Mouse (Mus musculus): Measurements from ENCODE around the gene Fam189a2. TPM values are rescaled to one million over a fixed set of nuclear protein-coding genes. Genes with fewer than 3 reads are reported as not detected.

Gene Fam189a2
- polyA plus RNA-seq (2016; fragmentation: Nextera tagmentation; extraction: Ambion mirVana): 0.39 and 0.47 TPM in 2 replicates

DNA sequence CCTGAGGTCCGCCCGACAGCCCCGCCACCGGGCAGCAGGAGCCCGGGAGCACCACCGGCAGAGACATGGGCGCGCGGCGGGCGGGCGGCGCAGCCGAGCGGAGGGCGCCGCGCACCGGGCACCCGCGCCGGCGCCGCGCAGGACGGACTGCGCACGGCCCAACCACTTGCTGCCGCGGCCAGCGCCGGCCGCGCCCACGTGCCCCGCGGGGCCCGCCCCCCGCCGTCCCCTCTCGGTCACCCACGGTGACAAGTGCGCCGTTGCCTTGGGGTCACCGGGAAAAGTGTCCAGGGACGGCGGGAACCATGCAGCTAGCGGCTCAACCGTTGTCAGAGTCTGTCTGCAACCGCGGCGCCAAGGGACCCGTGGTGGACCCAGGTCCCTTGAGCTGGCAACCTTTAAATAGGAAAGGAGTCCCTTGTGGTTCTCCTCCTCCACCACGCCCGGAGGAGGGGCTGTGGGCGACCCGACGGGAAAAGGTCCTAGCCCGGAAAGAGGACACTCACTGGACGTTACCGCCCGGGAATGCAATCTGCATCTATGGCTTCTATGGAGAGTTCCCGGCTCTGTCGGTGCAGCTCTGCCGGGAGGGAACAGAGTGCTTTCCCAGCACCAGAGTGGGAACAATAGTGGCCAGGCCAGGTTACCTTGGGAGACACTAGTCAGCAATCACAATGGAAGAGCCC lies at the start of gene Fam189a2:
TSS of gene Fam189a2 (minus strand) at position 149 of the 686 bp plus-strand sequence.
- peak; percentile 63 for DNase-seq (ENCODE audit: low spot score)
- Histone ChIP-seq H3K27me3 (replicated peaks; ENCODE audit: low read depth, poor library complexity, severe bottlenecking) (peaks cover 65% of the 10 kb centered on the region), H3K36me3 (replicated peaks) (no peaks in the 10 kb centered on the region), H3K4me1 (peaks cover 35% of the 10 kb centered on the region), H3K4me3 (peak within 1 kb of the TSS; percentile 69), H3K9me3 (no peaks in the 10 kb centered on the region), H3K27ac (replicated peaks) (peak within 1 kb of the TSS; percentile 63; the same call in 1 of the 2 replicates)
- WGBS: 3% methylated on average over 65 of the region's 65 CpGs

- Histone ChIP-seq H3K27ac (replicated peaks) (no peak overlapping the region), H3K4me3 (no peak overlapping the region), H3K9me3 (no peaks in the 10 kb centered on the region), H3K27me3 (replicated peaks; ENCODE audit: low read depth, poor library complexity, severe bottlenecking) (no peaks in the 10 kb centered on the region), H3K36me3 (replicated peaks) (no peaks in the 10 kb centered on the region), H3K4me1 (peaks cover 9% of the 10 kb centered on the region; the same call in 1 of the 2 replicates)
- 93% methylated on average over 3 of the region's 3 CpGs for WGBS
- DNase-seq (ENCODE audit: low spot score): no peak
These were observed 46.8 kb upstream of the Fam189a2 start for GRCm38 (mm10) chr19:24077658-24078057.

- WGBS: 88% methylated on average over 7 of the region's 7 CpGs
- no peak for DNase-seq (ENCODE audit: low spot score)
- Histone ChIP-seq H3K4me3 (no peak overlapping the region), H3K27me3 (replicated peaks; ENCODE audit: low read depth, poor library complexity, severe bottlenecking) (no peaks in the 10 kb centered on the region), H3K36me3 (replicated peaks) (no peaks in the 10 kb centered on the region), H3K9me3 (no peaks in the 10 kb centered on the region), H3K4me1 (peaks cover 9% of the 10 kb centered on the region; the same call in 1 of the 2 replicates), H3K27ac (replicated peaks) (no peak overlapping the region)
These were observed 45.7 kb upstream of the Fam189a2 start for GRCm38 (mm10) chr19:24076536-24076935.

- no peak for DNase-seq (ENCODE audit: low spot score)
- 90% methylated on average over 8 of the region's 8 CpGs for WGBS
These were observed 45.1 kb upstream of the Fam189a2 start for GRCm38 (mm10) chr19:24075927-24076326.

DNA sequence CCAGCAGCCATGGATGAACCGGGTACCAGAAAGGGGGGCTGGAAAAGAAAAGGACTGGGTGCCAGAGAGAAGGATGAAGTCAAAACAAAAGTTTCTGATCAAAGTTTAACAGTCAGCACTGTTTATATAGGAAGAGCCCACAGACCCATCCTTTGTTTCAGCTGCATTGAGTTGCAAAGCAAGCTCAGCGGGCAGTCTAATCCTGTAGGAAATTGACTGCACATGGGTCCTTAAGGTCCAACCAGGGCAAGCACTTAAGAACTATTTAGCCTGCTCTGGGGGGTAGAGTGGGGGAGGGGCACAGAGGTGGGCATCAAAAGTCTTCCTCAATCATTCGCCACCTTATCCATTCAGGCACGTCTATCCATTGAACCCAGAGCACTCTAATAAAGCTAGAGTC lies 42.3 kb upstream of the Fam189a2 start:
- no peaks in the 10 kb centered on the region for H3K27me3 ChIP-seq (replicated peaks; ENCODE audit: low read depth, poor library complexity, severe bottlenecking)
- DNase-seq (ENCODE audit: low spot score): no peak
- H3K27ac ChIP-seq (replicated peaks): no peak overlapping the region
- H3K36me3 ChIP-seq (replicated peaks): no peaks in the 10 kb centered on the region
- H3K9me3 ChIP-seq: no peaks in the 10 kb centered on the region
- no peak overlapping the region for H3K4me3 ChIP-seq
- no peaks in the 10 kb centered on the region for H3K4me1 ChIP-seq
- WGBS: 56% methylated on average over 4 of the region's 4 CpGs

More at GRCm38 (mm10) chr19:24075927-24076326, 45.1 kb upstream of the Fam189a2 start:
- no peaks in the 10 kb centered on the region for H3K27me3 ChIP-seq (replicated peaks; ENCODE audit: low read depth, poor library complexity, severe bottlenecking)
- H3K27ac ChIP-seq (replicated peaks): no peak overlapping the region
- no peaks in the 10 kb centered on the region for H3K36me3 ChIP-seq (replicated peaks)
- no peak overlapping the region for H3K4me3 ChIP-seq
- H3K4me1 ChIP-seq: peaks cover 6% of the 10 kb centered on the region; the same call in 1 of the 2 replicates
- H3K9me3 ChIP-seq: no peaks in the 10 kb centered on the region

DNA sequence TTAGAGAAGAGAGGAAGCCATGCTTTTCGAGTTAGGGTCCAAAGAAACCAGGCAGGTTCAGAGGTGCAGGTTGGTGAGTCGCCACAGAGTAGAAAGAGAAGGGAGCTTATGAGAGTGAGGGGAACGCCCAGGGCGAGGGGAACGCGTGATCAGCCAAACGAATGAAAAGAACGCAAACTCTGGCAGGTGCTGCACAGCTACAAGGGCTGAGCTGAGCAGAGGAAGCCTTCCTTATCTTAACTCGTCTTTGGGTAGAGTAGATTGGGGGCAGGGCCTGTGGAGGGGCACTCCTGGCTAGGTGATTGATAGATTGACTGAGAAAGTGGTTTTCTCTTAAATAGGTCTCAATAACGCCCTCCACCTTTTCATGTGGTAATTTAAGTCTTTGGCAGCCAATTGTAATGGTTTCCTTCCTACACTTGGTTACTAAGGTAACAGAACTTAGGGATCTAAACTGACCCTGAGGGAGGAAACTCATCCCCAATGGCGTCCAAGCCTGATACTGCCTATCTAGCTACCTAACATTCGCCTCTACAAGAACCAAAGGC lies 33.6 kb upstream of the Fam189a2 start:
- H3K9me3 ChIP-seq: no peaks in the 10 kb centered on the region
- H3K4me1 ChIP-seq: peaks cover 4% of the 10 kb centered on the region; the same call in 1 of the 2 replicates
- DNase-seq (ENCODE audit: low spot score): no peak
- no peaks in the 10 kb centered on the region for H3K36me3 ChIP-seq (replicated peaks)
- no peak overlapping the region for H3K4me3 ChIP-seq
- WGBS: 56% methylated on average over 12 of the region's 12 CpGs
- no peak overlapping the region for H3K27ac ChIP-seq (replicated peaks)
- H3K27me3 ChIP-seq (replicated peaks; ENCODE audit: low read depth, poor library complexity, severe bottlenecking): no peaks in the 10 kb centered on the region

- Histone ChIP-seq H3K27me3 (replicated peaks; ENCODE audit: low read depth, poor library complexity, severe bottlenecking) (no peaks in the 10 kb centered on the region), H3K9me3 (no peaks in the 10 kb centered on the region), H3K4me3 (no peak overlapping the region), H3K27ac (replicated peaks) (no peak overlapping the region), H3K36me3 (replicated peaks) (no peaks in the 10 kb centered on the region), H3K4me1 (peaks cover 4% of the 10 kb centered on the region; the same call in 1 of the 2 replicates)
- DNase-seq (ENCODE audit: low spot score): no peak
- 90% methylated on average over 4 of the region's 4 CpGs for WGBS
These were observed 32.8 kb upstream of the Fam189a2 start for GRCm38 (mm10) chr19:24063585-24063984.

- no peaks in the 10 kb centered on the region for H3K9me3 ChIP-seq
- WGBS: 88% methylated on average over 8 of the region's 8 CpGs
- no peak overlapping the region for H3K27ac ChIP-seq (replicated peaks)
- no peaks in the 10 kb centered on the region for H3K4me1 ChIP-seq
- DNase-seq (ENCODE audit: low spot score): no peak
- H3K36me3 ChIP-seq (replicated peaks): no peaks in the 10 kb centered on the region
- no peaks in the 10 kb centered on the region for H3K27me3 ChIP-seq (replicated peaks; ENCODE audit: low read depth, poor library complexity, severe bottlenecking)
- H3K4me3 ChIP-seq: no peak overlapping the region
These were observed 28.0 kb upstream of the Fam189a2 start for GRCm38 (mm10) chr19:24058851-24059250.

- no peak overlapping the region for H3K27ac ChIP-seq (replicated peaks)
- 87% methylated on average over 5 of the region's 5 CpGs for WGBS
- H3K9me3 ChIP-seq: no peaks in the 10 kb centered on the region
- no peak overlapping the region for H3K4me3 ChIP-seq
- no peaks in the 10 kb centered on the region for H3K27me3 ChIP-seq (replicated peaks; ENCODE audit: low read depth, poor library complexity, severe bottlenecking)
- DNase-seq (ENCODE audit: low spot score): no peak
- no peaks in the 10 kb centered on the region for H3K4me1 ChIP-seq
- no peaks in the 10 kb centered on the region for H3K36me3 ChIP-seq (replicated peaks)
These were observed 27.2 kb upstream of the Fam189a2 start for GRCm38 (mm10) chr19:24058021-24058420.

DNA sequence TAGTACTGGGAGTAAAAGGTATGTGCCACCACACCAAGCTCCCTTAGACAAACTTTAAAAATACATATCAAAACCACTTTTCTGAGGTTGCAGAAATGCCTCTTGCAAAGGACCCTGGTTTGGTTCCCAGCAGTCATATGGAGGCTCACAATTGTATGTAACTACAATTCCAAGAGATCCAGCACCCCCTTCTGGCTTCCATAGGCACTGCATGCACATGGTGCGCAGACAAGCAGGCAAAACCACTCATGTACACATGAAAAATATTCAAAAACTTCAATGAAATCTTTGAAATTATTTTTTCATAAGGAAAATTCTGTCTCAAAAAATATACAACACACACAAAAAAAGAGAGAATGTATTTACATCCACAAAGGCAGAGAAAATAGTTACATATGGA lies 26.1 kb upstream of the Fam189a2 start:
- Histone ChIP-seq H3K36me3 (replicated peaks) (no peaks in the 10 kb centered on the region), H3K4me1 (no peaks in the 10 kb centered on the region), H3K27ac (replicated peaks) (no peak overlapping the region), H3K4me3 (no peak overlapping the region), H3K27me3 (replicated peaks; ENCODE audit: low read depth, poor library complexity, severe bottlenecking) (no peaks in the 10 kb centered on the region), H3K9me3 (no peaks in the 10 kb centered on the region)
- WGBS: 97% methylated on average over 1 of the region's 1 CpGs
- no peak for DNase-seq (ENCODE audit: low spot score)

GRCm38 (mm10) chr19:24054904-24055303 lies 24.1 kb upstream of the Fam189a2 start:
- Histone ChIP-seq H3K9me3 (no peaks in the 10 kb centered on the region), H3K4me3 (no peak overlapping the region), H3K4me1 (no peaks in the 10 kb centered on the region), H3K36me3 (replicated peaks) (no peaks in the 10 kb centered on the region), H3K27ac (replicated peaks) (no peak overlapping the region), H3K27me3 (replicated peaks; ENCODE audit: low read depth, poor library complexity, severe bottlenecking) (no peaks in the 10 kb centered on the region)
- WGBS: 82% methylated on average over 2 of the region's 2 CpGs
- no peak for DNase-seq (ENCODE audit: low spot score)

- WGBS: 76% methylated on average over 5 of the region's 5 CpGs
- no peaks in the 10 kb centered on the region for H3K9me3 ChIP-seq
- no peaks in the 10 kb centered on the region for H3K27me3 ChIP-seq (replicated peaks; ENCODE audit: low read depth, poor library complexity, severe bottlenecking)
- no peak overlapping the region for H3K27ac ChIP-seq (replicated peaks)
- H3K4me1 ChIP-seq: no peaks in the 10 kb centered on the region
- H3K4me3 ChIP-seq: no peak overlapping the region
- H3K36me3 ChIP-seq (replicated peaks): no peaks in the 10 kb centered on the region
- no peak for DNase-seq (ENCODE audit: low spot score)
These were observed 23.4 kb upstream of the Fam189a2 start for GRCm38 (mm10) chr19:24054265-24054664.

DNA sequence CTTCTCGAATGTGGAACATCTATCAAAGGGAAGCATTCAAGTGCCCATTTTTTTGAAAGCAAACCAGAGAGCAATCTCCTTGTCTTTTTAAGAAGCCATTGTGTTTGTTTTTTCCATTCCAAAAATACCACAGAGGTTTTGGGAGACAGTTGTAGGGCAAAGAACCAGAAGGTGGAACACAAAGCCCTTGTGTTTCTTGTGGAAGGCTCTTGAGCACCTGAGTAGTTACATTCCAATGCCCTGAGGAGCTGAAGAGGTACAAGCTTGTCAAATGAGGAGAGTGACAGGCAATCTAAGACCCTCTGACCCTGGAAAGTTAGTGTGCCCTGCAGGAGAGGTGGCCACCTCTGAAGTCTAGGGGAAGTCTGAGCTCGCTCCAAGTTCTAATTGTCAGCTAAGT lies 19.7 kb upstream of the Fam189a2 start:
- 52% methylated on average over 2 of the region's 2 CpGs for WGBS

More for the DNA sequence above, 19.7 kb upstream of the Fam189a2 start:
- H3K4me3 ChIP-seq: no peak overlapping the region
- no peaks in the 10 kb centered on the region for H3K9me3 ChIP-seq
- no peak for DNase-seq (ENCODE audit: low spot score)
- H3K36me3 ChIP-seq (replicated peaks): no peaks in the 10 kb centered on the region
- H3K27ac ChIP-seq (replicated peaks): no peak overlapping the region
- H3K4me1 ChIP-seq: no peaks in the 10 kb centered on the region
- no peaks in the 10 kb centered on the region for H3K27me3 ChIP-seq (replicated peaks; ENCODE audit: low read depth, poor library complexity, severe bottlenecking)
